Mouse (Mus musculus) frontal cortex, adult 2 months (tissue): ENCODE data around the gene Gm4792. TPM values are rescaled to one million over a fixed set of nuclear protein-coding genes. Genes with fewer than 3 reads are reported as not detected.

Experiments used
- DNase-seq, 2 experiments: peaks; one replicate each; pipeline ENCODE4 v3.0.0; 2022; ENCODE audit warnings: low spot score in 1 of 2; ENCODE audit errors: extremely low spot score in 1 of 2
- polyA plus RNA-seq: library from polyadenylated mRNA; depleted of rRNA; stranded (reverse); fragments of >200 nt; gene quantifications from 2 replicates; pipeline ENCODE4 v1.2.3, GENCODE M21; 2012; rRNA removed

Gene Gm4792
- not detected in 2 replicates for polyA plus RNA-seq

DNA sequence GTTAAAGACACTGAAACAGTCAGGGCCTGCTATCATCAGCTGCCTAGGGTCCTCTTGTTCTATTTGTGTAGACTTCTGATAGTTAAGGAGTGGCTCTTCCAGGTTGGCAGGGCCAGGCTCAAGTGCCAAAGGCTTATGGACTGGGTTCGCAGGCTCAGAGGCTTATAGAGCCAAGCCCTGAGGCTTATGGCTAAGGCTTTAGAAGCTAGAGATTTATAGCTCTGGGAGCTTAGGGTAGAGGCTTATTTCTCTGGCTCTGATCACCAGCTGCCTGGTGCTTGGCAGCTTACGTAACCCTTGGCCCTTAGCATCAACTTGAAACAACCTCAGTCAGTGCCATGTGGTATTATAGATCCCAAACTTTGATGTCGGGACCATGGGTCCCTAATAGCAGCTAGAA is at the start of gene Gm4792:
TSS of gene Gm4792 (minus strand) at position 233 of the 400 bp plus-strand sequence.
- no peak for DNase-seq

DNA sequence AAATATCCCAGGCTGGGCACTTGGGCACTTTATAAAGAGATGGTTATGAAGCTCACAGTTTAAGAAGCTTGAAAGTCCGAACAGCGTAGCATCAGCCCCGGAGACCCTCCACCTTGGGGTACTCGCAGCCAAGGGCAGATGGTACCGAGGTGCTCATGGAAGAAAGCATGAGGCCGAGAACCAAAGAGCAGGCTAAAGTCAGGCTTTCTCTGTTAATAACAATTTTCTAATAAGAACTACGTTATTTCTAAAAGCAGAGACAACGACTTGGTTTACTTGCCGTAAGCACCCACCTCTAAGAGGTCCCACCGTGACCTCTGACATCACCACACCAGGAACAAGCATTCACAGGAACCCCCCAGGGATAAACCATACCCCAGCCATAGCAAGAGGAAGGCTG is 49.5 kb upstream of the Gm4792 start:
- DNase-seq, result no peak

DNA sequence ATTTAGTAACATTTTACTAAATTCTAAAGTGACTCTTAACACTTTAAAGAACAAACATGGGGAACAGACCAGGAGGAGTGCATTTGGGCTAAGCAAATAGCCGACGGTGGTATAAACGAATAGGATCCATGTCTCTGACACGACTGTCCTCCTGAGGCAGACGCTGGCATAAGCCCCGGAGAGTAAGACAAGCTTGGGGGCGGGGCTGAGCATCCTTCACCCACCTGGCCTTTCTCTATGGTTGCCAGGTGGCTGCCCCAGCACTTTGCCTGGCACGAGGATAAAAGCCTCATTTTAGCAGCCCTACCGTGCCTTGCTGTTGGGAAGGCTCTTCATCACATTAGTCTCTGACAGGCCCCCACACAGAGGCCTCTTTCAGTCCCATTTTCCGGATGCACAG is 48.8 kb upstream of the Gm4792 start:
- no peak for DNase-seq

DNA sequence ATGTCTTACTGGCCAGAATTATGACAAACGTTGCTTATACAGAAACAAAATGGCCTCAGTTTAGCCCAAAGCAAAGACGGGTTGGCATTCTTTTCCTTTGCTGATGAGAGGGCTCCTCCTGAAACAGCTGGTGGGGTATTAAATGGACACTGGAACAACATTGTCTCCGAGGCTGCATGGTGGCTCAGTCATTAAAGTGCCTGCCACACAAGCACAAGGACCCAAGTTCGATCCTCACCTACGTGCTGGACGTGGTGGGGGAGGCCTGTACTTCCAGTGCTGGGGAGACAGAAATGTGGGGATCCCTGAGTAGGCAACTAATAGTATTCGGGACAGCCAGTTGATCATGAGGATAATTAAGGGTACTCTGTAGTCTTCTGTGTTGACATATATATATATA is 48.1 kb upstream of the Gm4792 start:
- no peak for DNase-seq

DNA sequence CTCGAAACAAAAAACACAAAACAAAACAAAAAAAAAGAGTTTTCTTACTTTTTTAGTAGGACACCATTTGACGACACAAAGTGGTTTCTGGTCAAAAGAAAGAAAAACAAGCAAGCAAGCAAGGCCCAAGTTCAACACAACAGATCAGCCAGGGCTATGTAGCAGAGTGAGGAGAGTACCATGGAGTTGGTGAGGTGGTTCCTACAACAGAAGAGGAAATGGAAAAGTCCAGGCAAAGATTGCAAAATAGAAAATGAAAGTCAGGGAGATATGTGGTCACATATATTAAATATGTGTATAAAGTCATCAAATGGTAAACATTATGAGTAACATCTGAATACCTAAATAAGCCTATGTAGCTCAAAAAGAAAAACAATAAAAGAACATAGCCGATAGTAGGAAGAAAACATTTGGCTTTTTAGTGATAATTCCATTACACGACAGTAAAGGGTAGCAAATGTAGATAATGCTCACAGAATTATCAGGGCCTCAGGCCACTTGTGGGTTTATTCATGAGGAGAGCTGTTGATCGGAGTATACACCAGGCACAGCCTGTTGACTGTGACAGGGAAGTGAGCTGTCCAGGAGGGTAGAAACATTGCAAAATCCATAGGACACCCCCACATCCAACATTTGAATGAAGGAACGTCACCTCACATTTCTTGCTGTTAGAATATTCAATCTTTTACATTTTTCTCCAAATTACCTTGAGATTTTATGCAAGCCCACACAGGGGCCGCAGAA is 47.2 kb upstream of the Gm4792 start:
- DNase-seq, result no peak

DNA sequence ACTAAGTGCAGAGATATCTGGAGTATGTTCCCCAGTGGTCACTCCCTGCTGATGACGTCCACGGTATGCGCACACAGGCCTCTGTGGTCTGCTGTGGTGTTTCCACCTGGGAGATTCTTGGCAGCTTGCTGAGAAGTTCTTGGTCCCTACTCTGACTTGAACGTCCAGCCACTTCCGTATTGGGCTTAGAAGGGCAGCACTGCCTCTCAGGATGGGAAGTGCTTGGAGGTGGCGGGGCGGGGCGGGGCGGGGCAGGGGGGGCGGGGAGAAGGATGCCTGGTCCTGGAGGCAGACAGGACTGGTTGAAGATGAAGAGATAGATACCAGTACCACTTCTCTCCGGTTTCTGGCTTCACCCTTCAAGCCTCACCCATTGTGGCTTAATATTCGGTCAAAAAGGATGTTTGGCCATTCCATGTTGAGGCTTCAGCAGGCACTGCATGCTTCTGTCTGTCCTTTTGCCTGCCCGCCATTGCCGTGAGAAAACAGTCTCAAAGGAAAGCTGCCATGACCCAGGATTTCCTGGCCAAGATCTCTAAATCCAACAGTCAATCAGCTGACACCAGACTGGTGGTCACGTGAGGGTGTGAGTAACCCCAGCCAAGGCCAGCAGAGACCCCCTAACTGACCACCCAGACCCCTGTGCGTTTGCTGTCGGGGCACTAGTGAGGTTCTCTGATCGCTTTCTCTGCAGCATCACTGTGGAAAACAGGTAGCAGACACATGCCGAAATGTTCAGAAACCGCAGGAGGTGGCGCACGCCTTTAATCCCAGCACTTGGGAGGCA is 46.3 kb upstream of the Gm4792 start:
- no peak for DNase-seq

DNA sequence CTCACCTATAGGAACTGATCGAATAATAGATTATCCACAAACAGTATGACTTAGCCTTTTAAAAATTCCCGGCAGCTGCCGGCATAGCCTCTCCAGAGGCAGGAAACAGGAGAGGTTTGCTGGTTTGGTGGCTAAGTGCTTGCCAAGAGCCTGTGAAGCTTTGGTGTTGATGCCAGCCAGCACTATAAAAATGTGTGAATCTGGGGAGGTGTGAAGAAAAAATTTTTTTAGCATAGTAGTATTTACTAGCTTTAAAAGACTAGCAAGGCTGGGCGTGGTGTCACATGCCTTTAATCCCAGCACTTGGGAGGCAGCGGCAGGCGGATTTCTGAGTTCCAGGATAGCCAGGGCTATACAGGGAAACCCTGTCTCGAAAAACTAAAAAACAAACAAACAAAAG is 45.1 kb upstream of the Gm4792 start:
- DNase-seq, result peak; percentile 11 to 62

DNA sequence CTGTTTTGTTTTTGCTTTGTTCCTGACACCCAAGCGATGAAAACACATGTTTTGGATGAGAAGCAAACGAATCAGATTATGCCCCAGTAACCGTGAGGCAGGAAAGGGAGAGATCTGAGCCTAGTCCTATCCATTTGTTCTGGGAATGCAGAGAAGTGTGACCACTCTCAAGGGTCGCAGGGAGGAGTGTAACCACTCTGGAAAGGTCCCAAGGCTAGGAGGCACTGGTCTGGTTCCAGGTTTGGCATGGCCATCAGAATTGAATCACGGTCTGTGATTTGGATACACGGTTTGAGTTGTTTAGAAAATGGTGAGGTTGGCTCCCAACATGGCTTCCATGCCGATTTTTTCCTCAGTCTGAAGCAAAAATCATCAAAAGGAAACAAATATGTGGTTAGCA is 43.8 kb upstream of the Gm4792 start:
- no peak for DNase-seq

DNA sequence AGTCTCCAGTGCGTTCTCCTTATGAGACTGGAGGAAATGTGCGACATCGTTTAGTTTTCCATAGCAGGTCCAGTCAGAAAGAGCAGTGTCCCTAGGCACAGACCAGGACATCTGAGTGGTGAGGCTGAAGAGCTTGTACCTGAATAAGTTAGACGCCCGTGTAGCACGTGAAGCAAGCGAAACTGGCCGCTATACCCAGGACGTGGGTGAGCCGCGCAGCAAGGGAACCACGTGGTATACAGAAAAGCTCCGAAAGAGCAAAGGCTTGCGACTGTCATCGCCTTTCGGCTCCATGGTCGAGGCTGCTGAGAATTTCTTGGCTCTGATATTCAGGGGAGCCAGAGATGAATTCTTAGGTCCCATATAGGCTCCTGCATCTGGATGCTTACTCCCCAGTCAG is 43.0 kb upstream of the Gm4792 start:
- DNase-seq, result no peak

DNA sequence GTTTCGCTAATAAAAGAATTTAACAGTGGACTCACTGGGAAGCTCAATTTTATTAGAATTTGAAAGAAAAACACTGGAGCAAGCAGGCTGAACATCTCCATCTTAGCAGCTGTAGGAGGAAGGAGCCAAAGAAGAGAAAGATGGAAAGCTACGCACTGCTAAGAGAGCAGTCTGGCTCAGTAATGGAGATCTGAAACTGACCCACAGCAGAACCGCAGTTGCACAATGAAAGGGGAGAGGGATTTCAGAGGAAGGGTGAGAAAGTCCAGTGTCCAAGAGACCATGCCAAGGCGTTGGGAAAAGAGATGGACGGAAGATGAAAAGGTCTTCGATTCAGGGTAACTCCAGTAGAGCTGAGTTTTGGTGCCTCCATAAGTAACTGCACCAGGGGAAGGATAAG is 37.6 kb upstream of the Gm4792 start:
- DNase-seq, result no peak

DNA sequence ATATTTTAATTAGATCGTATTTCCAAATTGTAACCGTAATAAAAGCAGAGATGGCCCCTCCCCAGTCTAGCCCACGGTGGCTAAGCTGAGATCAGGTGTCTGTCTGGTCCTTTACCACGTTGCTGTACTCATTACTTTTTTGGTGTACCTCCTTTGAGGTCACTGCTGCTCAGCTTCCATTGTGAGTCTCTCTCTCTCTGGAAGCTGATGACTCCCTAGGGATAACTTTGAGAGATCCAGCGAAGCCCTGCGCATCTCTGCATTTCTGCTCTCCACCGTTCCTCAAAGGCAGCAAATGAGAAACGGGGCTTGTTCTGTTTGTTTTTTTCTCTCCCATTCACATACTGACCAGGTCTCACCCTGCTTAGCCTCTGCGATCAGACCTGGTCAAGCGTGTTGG is 36.5 kb upstream of the Gm4792 start:
- DNase-seq, result no peak

DNA sequence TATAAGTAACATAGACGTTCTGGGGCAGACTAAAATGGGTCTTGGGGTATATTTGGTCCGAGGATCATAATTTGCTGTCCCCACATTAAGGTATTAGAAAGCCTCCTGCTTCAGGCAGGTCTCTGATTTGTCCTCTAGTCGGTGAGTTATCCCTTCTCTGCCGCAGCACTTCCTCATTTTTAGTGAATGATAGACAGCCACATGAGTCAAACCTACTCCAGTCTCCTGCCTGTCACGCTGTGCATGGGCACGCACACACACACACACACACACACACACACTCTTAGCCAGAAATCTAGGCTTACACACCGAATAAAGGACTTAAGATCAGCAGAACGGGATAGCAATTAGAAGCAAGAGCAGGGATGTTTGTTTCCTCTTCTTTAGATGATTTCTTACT is 34.8 kb upstream of the Gm4792 start:
- no peak for DNase-seq

DNA sequence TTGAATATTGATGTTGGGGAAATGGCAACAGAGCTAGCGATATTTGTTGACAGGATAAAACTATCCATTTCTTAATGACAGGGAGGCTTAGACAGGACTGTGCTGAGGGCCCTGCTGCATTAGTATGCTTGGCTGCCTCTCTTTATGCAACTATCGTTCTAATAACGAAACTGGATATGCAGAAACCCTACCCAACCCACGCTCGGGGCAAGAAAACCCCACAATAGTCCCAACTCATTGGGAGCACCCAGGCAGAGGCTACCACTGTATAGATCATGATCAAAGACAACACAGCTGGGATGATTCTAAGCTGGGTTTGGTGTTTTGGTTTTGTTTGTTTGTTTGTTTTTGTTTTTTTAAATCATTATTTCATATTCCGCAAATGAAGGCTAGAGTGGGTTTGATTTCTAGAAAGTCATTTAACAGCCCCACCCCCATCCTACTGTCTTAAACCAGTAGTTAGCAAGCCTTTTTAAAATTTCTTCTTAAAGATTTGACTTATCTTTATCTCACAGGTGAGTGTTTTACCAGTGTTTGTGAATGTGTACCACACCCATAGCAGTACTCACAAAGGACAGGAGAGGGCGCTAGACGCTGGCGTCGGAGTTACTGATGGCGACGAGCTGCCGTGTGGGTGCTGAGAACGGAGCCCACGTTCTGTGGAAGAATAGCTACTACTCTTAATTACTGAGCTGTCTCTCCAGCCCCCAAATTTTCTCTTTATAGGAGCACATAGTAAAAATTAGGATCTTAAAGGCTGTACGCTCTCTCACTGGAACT is 34.0 kb upstream of the Gm4792 start:
- no peak for DNase-seq

DNA sequence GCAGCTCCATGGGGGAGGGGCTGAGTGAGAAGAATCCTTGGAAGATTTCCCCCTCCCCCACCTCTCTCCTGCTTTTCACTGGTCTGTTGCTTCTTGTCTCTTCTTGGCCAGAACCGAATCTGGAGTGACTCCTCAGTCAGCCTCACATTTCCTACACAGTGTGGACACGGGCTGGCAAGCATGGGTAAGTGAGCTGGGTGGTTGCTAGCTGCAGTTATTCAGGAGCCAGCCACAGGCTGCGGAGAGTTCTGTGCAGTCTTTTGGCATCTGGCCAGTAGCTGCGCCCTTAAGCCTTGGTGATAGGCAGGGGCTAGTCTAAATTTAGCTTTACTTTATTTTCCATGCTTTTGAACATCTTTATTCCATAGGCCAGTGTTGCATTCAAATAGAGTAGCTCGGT is 31.5 kb upstream of the Gm4792 start:
- DNase-seq, result no peak

DNA sequence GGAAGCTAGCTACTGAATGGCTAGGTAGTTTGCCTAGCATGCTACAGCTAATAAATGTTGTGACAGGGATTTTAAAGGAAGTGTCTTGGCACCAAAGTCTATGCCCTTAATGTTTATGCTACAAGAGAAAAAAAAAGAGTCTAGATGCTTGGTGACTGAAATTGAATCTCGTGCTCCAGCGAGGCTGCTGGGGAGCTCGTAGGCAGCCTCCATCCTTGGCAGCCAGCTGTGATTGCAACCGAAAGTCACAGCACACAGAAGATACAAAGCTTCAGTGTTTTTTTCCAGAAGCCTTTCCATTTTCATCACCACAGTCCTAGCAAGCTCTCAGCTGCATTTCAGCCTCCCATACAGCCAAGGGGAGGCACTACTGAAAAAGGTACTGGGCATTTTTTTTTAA is 20.1 kb upstream of the Gm4792 start:
- peak in 1 of 2 experiments; percentile 22 for DNase-seq

DNA sequence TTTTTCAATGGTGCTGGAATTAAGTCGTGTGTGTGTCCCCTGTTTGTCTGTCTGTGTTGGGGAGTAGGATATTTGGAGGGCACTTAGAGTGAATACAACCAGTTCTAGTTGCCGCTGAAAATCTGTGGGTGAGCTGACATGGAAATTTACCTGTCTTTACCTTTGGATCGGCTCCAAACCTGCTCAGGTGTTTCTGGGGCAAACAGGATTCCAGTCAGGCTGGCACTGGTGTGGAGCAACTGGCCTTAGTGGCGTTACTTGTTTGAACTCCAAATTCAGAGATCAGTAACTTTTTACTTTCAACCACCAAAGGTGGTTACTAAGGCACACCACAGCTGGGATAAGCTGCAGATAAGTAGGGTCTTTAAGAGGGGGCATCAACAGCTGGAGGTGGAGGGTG is 14.6 kb upstream of the Gm4792 start:
- DNase-seq, result no peak

DNA sequence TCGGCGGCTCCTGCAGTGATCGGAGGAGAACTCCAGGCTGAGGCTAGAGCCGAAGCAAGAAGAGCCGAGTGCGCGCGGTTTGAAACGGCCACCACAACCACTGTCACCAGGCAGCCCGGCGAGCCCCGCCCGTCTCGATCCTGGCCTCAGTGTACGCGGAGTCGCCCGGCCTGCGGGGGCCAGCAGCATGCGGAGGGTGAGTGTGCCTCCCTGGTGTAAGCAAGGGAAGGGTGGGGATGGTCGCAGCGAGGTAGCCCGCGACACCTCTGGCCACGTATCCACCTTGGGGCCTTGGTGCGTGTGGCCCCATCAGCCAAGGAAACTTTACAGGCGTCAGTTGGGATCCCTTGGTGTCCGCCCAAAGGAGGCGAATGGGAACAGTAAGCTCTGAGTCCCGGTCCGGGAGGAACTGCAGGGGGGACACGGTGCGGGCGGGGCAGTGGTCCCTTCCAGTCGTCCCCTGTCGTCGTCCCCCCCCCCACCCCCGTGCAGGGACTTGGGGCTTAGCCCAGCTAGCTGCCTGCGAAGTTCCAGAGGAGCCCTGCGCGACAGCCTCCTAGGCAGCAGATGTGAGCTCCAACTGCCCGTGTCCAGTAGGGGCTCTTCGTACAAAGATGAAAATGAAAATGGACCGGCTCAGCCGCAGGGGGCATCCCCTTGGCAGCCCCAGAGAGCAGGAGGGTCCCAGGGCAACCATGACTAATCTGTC is 13.7 kb upstream of the Gm4792 start:
- DNase-seq, result peak in 1 of 2 experiments; percentile 13

DNA sequence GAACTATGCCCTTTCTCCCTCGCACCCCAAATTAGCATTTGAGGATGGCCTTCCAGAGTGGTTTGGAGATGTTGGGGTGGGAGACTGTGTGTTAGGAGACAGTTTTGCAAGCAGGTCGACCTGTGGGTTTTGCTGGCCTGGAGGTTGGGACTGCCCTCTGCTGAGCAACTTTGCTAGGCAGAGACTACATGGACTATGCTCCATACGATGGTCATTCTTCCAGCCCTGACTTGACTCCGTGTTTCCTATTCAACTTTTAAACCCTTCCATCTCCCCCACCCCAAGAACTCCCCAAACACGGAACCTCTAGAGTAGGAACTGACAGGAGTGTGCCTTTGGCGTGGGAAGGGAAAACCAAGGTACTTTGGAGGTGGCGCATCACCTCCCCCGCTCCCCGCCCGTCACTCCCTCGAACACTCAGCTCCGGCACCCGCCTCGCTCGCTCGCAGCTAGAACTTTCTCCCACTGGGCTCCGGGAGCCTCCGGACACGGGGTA is 13.1 kb upstream of the Gm4792 start, which contains the start of gene Tmcc3:
TSS of gene Tmcc3 (plus strand) at position 439 of the 496 bp plus-strand sequence.
- DNase-seq, result peak in 1 of 2 experiments; percentile 22

DNA sequence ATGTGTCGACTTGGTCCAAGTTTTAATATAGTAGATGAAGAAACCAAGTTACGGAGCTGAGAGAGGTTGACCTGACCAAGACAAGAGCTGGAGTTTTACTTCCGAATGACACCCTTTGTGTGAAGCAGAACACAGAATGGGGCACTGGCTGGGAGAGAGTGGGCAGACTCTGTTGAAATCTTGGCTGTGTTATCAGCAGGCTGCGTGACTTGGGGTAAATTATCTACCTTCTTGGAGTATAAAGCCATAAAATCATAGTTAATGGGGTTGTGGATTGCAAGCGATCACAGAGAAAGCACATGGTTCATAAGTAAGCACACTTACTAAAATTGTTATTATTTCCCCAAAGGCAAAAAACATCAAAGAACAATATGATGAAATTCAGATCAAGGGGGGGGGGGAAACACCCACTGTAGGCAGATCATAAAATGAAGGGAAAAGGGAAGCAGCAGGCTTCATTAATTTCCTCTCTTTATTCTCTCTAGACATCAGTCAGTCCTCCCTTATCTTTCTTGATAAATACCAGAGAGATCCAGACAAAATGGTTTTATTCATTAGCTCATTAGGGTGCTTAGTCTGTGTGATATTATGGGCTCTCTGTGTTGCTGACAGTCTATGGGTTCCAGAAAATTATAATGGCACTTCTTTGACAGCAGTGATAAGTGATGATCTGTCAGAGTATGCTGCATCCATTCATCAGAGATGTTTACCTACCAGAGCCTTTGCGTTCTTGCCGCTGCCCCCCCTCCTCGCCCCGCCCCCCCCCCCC is 12.2 kb upstream of the Gm4792 start:
- DNase-seq, result no peak

DNA sequence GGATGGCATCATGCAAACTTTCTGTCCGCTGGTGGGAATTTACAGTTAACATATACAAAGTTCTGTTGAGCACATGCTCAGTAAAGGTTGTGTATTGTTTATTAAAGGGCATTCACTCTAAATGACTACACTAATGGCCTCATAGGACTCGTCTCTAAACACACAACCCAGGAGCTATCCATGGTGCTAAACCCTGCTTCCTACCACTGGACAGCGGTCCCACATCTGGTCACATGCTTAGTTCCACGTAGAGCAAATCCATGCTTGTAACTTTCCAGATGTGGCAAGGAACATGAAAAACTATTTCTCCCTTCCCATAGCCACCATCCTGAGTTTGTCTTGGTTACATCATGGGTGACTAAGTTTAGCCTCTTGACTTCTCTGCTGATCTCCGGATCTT is 7.0 kb upstream of the Gm4792 start:
- no peak for DNase-seq
